Mouse (Mus musculus) C2C12 (cell line): Measurements from ENCODE around the gene Uspl1.
"Not testable (repeated sequence)": the region's sequence is repeated elsewhere in the genome, so short reads cannot be mapped to it uniquely, and the experiment has no call there.

Source experiments
- CTCF ChIP-seq: IDR thresholded peaks from one replicate; pipeline ENCODE4 v1.5.1; 2011; ENCODE audit not compliant: control insufficient read depth, insufficient read depth, insufficient read length
- MAX ChIP-seq: IDR thresholded peaks from one replicate; pipeline ENCODE4 v1.6.1; 2011; ENCODE audit warnings: mild to moderate bottlenecking, control low read depth
- MYOG ChIP-seq: IDR thresholded peaks from one replicate; pipeline ENCODE4 v1.6.1; 2011; ENCODE audit not compliant: control insufficient read depth, insufficient read length; ENCODE audit errors: extremely low read depth

DNA sequence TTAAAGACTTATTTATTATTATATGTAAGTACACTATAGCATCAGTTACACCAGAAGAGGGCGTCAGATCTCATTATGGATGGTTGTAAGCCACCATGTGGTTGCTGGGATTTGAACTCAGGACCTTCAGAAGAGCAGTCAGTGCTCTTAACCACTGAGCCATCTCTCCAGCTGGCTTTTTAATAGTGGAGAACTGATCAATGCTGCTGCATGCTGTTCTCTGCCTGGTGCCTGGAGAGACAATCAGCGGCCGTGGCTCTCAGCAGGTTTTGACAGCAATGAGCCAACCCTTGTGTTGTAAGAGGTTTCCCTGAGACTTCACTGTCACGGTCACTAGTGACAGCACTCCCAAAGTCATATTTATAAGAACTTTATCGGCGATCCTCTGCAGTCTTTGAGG, 46.1 kb upstream of the Uspl1 start:
- TF ChIP-seq MYOG, CTCF, MAX: not testable (repeated sequence)
